Mouse (Mus musculus) bone marrow macrophage, adult 2 months (primary cell): ENCODE measurements around the gene Hist1h2ad.

Source experiments
- CTCF ChIP-seq: IDR thresholded peaks from 2 replicates; pipeline ENCODE4 v1.5.1; 2012; ENCODE audit warnings: low read depth, mild to moderate bottlenecking, low read length, moderate library complexity
- POLR2A ChIP-seq: IDR thresholded peaks from 2 replicates; pipeline ENCODE4 v1.6.1; 2012; ENCODE audit warnings: mild to moderate bottlenecking, low read depth, low read length, borderline replicate concordance

- no peak for TF ChIP-seq CTCF
- TF ChIP-seq POLR2A: no peak
Observed at GRCm38 (mm10) chr13:23595622-23596372, 21.6 kb downstream of the Hist1h2ad start.
